Mouse (Mus musculus): ENCODE measurements at regions not wholly inside any gene's neighbourhood (a gene's known extent, or its start where the extent isn't known, plus 50 kb on each side); places are given as distances from the start of the nearest gene placed in this dataset.

DNA sequence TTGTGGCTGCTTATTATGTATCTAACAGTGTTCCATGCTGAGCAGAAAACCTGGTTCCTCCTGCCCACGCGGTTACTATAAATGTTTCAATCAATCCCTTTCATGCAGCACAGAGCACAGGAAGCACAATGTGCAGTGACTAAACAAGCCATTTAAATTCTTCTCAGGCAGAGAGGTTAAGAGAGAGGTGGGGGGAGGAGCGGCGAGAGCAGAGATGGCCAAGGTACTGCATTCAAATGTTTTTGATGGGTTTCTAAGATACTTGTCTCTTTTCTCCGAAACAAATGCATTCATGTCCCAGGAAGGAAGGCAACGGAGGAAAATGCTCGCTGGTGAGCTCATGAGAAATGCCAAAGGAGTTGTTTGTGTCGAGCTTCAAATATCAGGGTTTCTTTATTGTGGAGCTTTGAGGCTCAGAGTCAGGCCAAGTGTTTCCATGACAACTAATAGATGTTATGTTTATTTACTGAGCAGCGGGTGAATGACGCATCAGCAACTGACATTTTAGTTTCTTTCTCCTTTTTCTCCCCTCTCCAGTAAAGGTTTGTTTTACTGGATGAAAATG, 122.8 kb upstream of the Npvf start:
- WGBS, result under 1% methylated on average over 10 of the region's 10 CpGs
- Histone ChIP-seq H3K27me3 (ENCODE audit: insufficient read depth, low read length) (no peaks in the 10 kb centered on the region), H3K4me3 (ENCODE audit: low read depth, low read length) (no peak overlapping the region), H3K27ac (ENCODE audit: low read depth, low read length) (peak overlapping the region; percentile 87), H3K9me3 (ENCODE audit: low read length) (no peaks in the 10 kb centered on the region), H3K4me1 (ENCODE audit: insufficient read depth) (peaks cover 28% of the 10 kb centered on the region), H3K4me2 (ENCODE audit: low read depth) (peak overlapping the region; percentile 6; the same call in 1 of the 2 replicates), H3K9ac (peak overlapping the region; percentile 15), H3K36me3 (ENCODE audit: insufficient read depth) (no peaks in the 10 kb centered on the region)
- TF ChIP-seq CTCF (IDR thresholded peaks at IDR 0.05; ENCODE audit: low read depth), result no peak
- ATAC-seq (peak; percentile 93), DNase-seq (peak; percentile 84)

DNA sequence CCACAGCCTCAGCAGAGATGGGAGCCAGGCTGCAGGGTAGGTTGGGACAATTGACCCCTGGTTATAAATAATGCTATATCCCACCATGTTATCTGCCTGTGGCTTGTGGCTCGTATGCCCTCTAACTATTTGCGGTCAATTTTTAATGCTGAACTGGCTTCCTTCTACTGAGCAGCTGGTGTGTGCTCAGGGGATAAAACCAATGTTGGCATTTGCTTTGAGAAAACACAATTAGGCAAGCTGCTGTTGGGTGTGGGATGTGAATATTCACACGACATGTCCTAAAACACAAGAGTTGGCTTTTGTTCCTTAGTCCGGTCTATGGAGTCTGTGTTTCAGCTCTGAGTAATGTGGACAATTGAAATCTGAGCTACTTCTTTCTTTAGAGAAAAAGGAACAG, 123.6 kb upstream of the Npvf start:
- Histone ChIP-seq H3K9me3 (ENCODE audit: low read length) (no peaks in the 10 kb centered on the region), H3K36me3 (ENCODE audit: insufficient read depth) (no peaks in the 10 kb centered on the region), H3K27me3 (ENCODE audit: insufficient read depth, low read length) (no peaks in the 10 kb centered on the region), H3K4me2 (ENCODE audit: low read depth) (no peak overlapping the region), H3K27ac (ENCODE audit: low read depth, low read length) (peak overlapping the region; percentile 87), H3K9ac (no peak overlapping the region), H3K4me1 (ENCODE audit: insufficient read depth) (peaks cover 28% of the 10 kb centered on the region), H3K4me3 (ENCODE audit: low read depth, low read length) (no peak overlapping the region)
- TF ChIP-seq CTCF (IDR thresholded peaks at IDR 0.05; ENCODE audit: low read depth), result no peak
- no peak for ATAC-seq
- WGBS, result 16% methylated on average over 4 of the region's 4 CpGs
- peak; percentile 48 for DNase-seq

DNA sequence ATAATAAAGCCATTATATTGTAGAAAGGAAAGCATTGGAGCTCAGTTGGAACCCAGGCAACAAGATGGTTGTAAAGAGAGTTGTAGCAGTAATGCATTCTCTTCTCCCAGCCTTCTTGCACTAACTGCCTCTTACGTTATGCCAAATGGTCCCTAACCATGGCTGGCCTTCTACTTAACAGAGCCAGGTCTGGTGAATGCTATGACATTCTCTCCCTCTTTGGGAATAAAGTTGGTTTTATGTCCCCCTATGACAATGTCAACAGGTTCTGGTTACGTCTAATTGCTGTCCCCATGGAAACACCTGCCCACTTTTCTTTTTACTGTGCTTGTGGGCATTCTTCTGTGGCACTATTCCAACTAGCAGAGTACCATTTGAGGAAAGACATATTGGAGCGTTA, 126.4 kb upstream of the Npvf start:
- H3K27me3 ChIP-seq (ENCODE audit: insufficient read depth, low read length), result no peaks in the 10 kb centered on the region
- TF ChIP-seq CTCF (IDR thresholded peaks at IDR 0.05; ENCODE audit: low read depth), result no peak
- ATAC-seq, result no peak
- no peaks in the 10 kb centered on the region for H3K9me3 ChIP-seq (ENCODE audit: low read length)
- no peak overlapping the region for H3K4me2 ChIP-seq (ENCODE audit: low read depth)
- no peak overlapping the region for H3K27ac ChIP-seq (ENCODE audit: low read depth, low read length)
- WGBS, result 75% methylated on average over 3 of the region's 3 CpGs
- peaks cover 32% of the 10 kb centered on the region for H3K4me1 ChIP-seq (ENCODE audit: insufficient read depth)
- no peak for DNase-seq
- no peaks in the 10 kb centered on the region for H3K36me3 ChIP-seq (ENCODE audit: insufficient read depth)
- H3K9ac ChIP-seq, result no peak overlapping the region
- no peak overlapping the region for H3K4me3 ChIP-seq (ENCODE audit: low read depth, low read length)

DNA sequence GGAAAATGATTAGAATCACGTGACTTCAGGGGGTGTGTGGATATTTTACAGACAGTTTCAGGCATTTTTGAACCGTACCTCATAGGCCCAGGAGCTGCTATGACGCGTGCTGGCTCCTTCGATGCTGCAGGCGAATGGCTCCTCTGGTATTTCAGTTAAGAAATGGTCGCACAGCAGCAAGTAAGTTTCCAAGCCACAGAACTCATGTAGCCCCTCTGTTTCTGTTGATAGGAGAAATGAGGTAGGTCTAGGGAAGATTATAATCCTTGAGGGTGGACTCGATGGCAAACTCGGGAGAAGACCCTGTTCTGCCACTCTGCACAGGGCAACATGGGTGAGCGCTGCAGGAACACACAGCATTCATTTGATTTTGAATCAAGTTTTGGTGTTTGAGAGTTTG, 127.0 kb upstream of the Npvf start:
- no peak overlapping the region for H3K27ac ChIP-seq (ENCODE audit: low read depth, low read length)
- H3K4me2 ChIP-seq (ENCODE audit: low read depth), result no peak overlapping the region
- no peaks in the 10 kb centered on the region for H3K27me3 ChIP-seq (ENCODE audit: insufficient read depth, low read length)
- no peak overlapping the region for H3K4me3 ChIP-seq (ENCODE audit: low read depth, low read length)
- no peak overlapping the region for H3K9ac ChIP-seq
- H3K4me1 ChIP-seq (ENCODE audit: insufficient read depth), result peaks cover 27% of the 10 kb centered on the region
- no peaks in the 10 kb centered on the region for H3K36me3 ChIP-seq (ENCODE audit: insufficient read depth)
- DNase-seq, result no peak
- no peak for ATAC-seq
- WGBS, result 89% methylated on average over 10 of the region's 10 CpGs
- no peak for TF ChIP-seq CTCF (IDR thresholded peaks at IDR 0.05; ENCODE audit: low read depth)
- no peaks in the 10 kb centered on the region for H3K9me3 ChIP-seq (ENCODE audit: low read length)

DNA sequence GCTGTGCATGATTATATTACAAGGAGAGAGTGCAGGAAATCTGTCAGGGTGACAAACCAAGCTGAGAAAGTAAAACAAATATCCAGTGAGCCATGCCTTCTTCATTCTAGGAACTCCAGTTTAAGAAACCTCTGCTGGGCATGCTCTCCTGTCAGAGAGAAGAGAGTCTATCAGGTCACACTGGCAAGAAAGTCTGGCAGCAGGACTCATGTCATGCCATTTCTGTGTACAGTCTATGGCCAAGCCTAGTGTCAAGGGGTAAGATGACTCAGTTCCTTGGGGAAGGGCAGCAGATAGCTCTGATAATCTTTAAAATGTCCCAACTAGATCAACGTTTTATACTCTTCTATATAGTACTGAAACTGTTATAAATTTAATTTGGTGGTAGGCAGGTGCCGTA, 128.0 kb upstream of the Npvf start:
- Histone ChIP-seq H3K4me2 (ENCODE audit: low read depth) (no peak overlapping the region), H3K4me1 (ENCODE audit: insufficient read depth) (peaks cover 21% of the 10 kb centered on the region), H3K4me3 (ENCODE audit: low read depth, low read length) (no peak overlapping the region), H3K9ac (no peak overlapping the region), H3K27me3 (ENCODE audit: insufficient read depth, low read length) (no peaks in the 10 kb centered on the region), H3K36me3 (ENCODE audit: insufficient read depth) (no peaks in the 10 kb centered on the region), H3K9me3 (ENCODE audit: low read length) (no peaks in the 10 kb centered on the region), H3K27ac (ENCODE audit: low read depth, low read length) (no peak overlapping the region)
- DNase-seq, result no peak
- no peak for TF ChIP-seq CTCF (IDR thresholded peaks at IDR 0.05; ENCODE audit: low read depth)
- ATAC-seq, result no peak
- 87% methylated on average over 2 of the region's 2 CpGs for WGBS

DNA sequence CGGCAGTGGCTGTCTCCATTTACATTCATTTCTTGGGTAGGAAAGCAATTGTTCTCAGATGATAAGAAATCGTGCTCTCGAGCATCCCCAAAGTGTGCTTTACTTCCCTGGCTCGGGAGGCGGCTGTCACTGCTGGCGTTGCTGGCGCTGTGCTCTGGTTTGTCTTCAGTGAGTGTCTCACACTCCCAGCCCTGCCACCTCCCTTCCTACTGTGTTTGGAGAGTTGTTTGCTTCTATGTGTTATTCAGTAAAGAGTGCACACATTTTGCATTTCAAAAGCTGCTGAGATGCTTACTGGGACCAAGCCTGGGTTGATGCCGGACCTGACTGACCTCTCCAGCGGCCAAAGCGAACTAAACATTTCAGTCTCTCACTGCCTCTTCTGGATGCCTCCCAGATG, 129.3 kb upstream of the Npvf start:
- 30% methylated on average over 10 of the region's 10 CpGs for WGBS
- ATAC-seq (peak; percentile 77), DNase-seq (peak; percentile 64)
- no peaks in the 10 kb centered on the region for H3K36me3 ChIP-seq (ENCODE audit: insufficient read depth)
- TF ChIP-seq CTCF (IDR thresholded peaks at IDR 0.05; ENCODE audit: low read depth), result no peak
- no peak overlapping the region; the same call in 1 of the 2 replicates for H3K9ac ChIP-seq
- H3K4me1 ChIP-seq (ENCODE audit: insufficient read depth), result peaks cover 10% of the 10 kb centered on the region
- H3K27ac ChIP-seq (ENCODE audit: low read depth, low read length), result peak overlapping the region; percentile 54
- no peaks in the 10 kb centered on the region for H3K9me3 ChIP-seq (ENCODE audit: low read length)
- H3K4me2 ChIP-seq (ENCODE audit: low read depth), result no peak overlapping the region
- H3K4me3 ChIP-seq (ENCODE audit: low read depth, low read length), result no peak overlapping the region
- H3K27me3 ChIP-seq (ENCODE audit: insufficient read depth, low read length), result no peaks in the 10 kb centered on the region

DNA sequence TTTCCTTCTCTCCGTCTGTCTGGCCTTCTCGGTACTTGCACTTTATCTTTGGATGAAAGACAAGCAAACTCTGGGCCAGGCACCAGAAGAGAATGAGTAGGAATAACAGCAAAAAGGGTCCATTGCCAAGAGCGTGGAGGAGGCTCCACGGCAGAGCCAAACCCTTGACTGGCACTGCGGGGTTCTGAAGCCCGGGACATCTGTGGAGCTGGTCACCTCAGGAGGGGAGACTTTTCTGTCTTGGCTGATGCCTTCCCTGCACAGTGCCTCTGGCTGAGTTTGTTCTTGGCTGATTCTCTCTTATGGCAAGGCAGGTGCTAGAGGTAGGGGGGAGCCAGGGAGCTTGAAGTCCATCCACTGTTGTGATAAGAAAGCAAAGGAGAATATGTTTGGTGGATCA, 130.1 kb upstream of the Npvf start:
- no peaks in the 10 kb centered on the region for H3K27me3 ChIP-seq (ENCODE audit: insufficient read depth, low read length)
- H3K4me3 ChIP-seq (ENCODE audit: low read depth, low read length), result no peak overlapping the region
- TF ChIP-seq CTCF (IDR thresholded peaks at IDR 0.05; ENCODE audit: low read depth), result no peak
- 0 out of 2 replicates have a peak overlapping the region, but pooled peaks have one; percentile 35 for H3K27ac ChIP-seq (ENCODE audit: low read depth, low read length)
- peaks cover 10% of the 10 kb centered on the region for H3K4me1 ChIP-seq (ENCODE audit: insufficient read depth)
- no peak overlapping the region for H3K4me2 ChIP-seq (ENCODE audit: low read depth)
- H3K9me3 ChIP-seq (ENCODE audit: low read length), result no peaks in the 10 kb centered on the region
- DNase-seq (no peak), ATAC-seq (peak; percentile 18; the same call in 1 of the 2 replicates)
- 60% methylated on average over 6 of the region's 6 CpGs for WGBS
- no peaks in the 10 kb centered on the region for H3K36me3 ChIP-seq (ENCODE audit: insufficient read depth)
- H3K9ac ChIP-seq, result no peak overlapping the region

All from forebrain, postnatal 0 days (tissue).